Mouse (Mus musculus) lung, adult 2 months (tissue): ENCODE results near the gene Ambra1.

ENCODE experiments used
- CTCF ChIP-seq: fragments of 200-500 bp; IDR thresholded peaks from 2 replicates; pipeline ENCODE4 v1.5.1; 2011; ENCODE audit warnings: mild to moderate bottlenecking, low read length, control low read depth; ENCODE audit not compliant: insufficient read depth
- POLR2A ChIP-seq: fragments of 200-500 bp; IDR thresholded peaks from 2 replicates; pipeline ENCODE4 v1.6.1; 2011; ENCODE audit warnings: low read depth, mild to moderate bottlenecking, control low read depth, low read length, borderline replicate concordance; ENCODE audit errors: extremely low read depth

GRCm38 (mm10) chr2:91964610-91965204 is 234.8 kb downstream of the Ambra1 start:
- TF ChIP-seq POLR2A: no peak
- TF ChIP-seq CTCF: no peak
